Mouse (Mus musculus): ENCODE measurements at regions not wholly inside any gene's neighbourhood (a gene's known extent, or its start where the extent isn't known, plus 50 kb on each side); places are given as distances from the start of the nearest gene placed in this dataset.

DNA sequence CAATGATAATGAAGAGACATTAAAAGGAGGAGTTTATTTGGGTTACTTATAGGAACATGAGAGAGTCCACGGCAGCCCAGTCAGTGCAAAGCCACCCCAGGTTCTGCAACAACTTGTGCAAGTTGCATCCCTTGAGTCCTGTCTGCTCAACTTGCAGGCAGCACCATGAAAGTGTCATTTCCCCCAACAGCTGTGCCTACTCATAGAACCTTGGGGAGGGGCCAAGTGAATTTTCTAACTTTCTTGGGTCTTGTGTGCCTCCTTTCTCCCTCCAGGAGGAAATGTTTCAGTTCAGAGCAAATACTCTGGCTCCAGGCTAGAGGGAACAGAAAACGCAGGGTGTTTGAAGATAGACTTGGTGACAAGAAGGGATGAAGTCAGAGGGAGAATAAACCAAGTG, 204.5 kb upstream of the Mocs1 start:
- no peaks in the 10 kb centered on the region for H3K36me3 ChIP-seq (ENCODE audit: control insufficient read depth, insufficient read depth, low read length)
- WGBS, result 90% methylated on average over 2 of the region's 2 CpGs
- no peaks in the 10 kb centered on the region for H3K9me3 ChIP-seq (ENCODE audit: control insufficient read depth, low read length)
- H3K4me3 ChIP-seq (ENCODE audit: low read depth, low read length), result no peak overlapping the region
- no peak overlapping the region for H3K9ac ChIP-seq (ENCODE audit: low read length)
- DNase-seq (ENCODE audit: low spot score) (no peak), ATAC-seq (ENCODE audit: insufficient number of reproducible peaks, low FRiP score, low TSS enrichment, low read depth) (no peak)
- H3K4me1 ChIP-seq (ENCODE audit: control insufficient read depth, insufficient read depth, low read length), result no peaks in the 10 kb centered on the region
- no peak overlapping the region for H3K27ac ChIP-seq (replicated peaks; ENCODE audit: low read depth, low read length)
- H3K4me2 ChIP-seq (ENCODE audit: low read depth, severe bottlenecking), result no peak overlapping the region
- H3K27me3 ChIP-seq (ENCODE audit: control insufficient read depth, insufficient read depth, low read length), result no peaks in the 10 kb centered on the region

DNA sequence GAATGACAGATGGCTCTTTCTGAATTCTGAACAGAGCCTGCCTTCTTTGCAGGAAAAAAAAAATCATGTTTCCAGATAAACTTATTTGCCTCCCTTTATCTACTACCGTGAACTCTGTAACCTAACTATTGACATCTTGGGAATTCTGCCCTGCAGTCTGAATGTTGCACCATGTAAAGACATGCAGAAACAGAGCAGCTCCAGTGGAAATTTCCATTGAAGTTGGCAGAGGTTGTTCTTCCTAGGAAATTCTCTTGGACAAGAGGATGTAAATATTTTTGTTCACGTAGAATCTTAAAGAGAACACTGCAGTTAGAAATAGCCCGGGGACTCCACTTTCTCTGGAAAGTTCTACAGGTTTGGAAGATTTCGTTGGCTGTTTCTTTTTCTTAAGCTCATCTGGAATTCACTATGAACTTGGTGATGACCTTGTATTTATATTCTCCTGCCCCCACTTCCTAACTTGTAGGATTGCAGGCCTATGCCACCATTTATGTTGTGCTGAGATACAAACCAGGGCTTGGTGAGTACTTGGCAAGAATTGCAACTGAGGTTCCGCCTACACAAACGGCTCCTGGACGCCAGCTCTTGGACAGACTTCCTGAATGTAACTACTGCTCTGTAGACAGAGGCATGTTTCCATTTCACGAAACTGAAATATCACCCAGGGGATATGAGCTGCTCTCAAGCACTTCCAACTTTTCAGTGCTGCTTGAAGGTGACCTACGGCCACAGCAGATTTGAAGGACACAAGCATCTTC, 202.7 kb upstream of the Mocs1 start:
- Histone ChIP-seq H3K27me3 (ENCODE audit: control insufficient read depth, insufficient read depth, low read length) (no peaks in the 10 kb centered on the region), H3K9ac (ENCODE audit: low read length) (no peak overlapping the region), H3K4me1 (ENCODE audit: control insufficient read depth, insufficient read depth, low read length) (no peaks in the 10 kb centered on the region), H3K4me2 (ENCODE audit: low read depth, severe bottlenecking) (no peak overlapping the region), H3K4me3 (ENCODE audit: low read depth, low read length) (no peak overlapping the region), H3K9me3 (ENCODE audit: control insufficient read depth, low read length) (no peaks in the 10 kb centered on the region), H3K27ac (replicated peaks; ENCODE audit: low read depth, low read length) (no peak overlapping the region), H3K36me3 (ENCODE audit: control insufficient read depth, insufficient read depth, low read length) (no peaks in the 10 kb centered on the region)
- WGBS, result 88% methylated on average over 9 of the region's 9 CpGs
- ATAC-seq (ENCODE audit: insufficient number of reproducible peaks, low FRiP score, low TSS enrichment, low read depth), result no peak
- DNase-seq (ENCODE audit: low spot score), result no peak

DNA sequence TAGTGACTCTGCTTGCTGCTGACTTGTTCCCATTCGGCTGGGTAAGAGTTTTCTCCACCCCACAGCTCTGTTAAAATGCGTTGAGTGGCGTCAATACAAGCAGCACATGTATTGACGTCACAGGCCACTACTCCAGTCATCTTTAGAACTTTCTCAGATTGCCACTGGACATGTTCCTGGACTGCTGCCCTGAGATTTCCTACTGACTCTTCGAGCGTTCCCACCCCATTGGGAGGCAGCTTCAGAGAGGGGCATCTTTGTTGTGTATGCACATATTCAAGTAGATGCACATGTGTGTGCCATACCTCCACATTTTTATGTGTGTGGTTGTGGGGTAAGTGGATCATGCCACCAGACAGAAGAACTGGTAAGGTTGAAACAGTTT, 202.2 kb upstream of the Mocs1 start:
- DNase-seq (ENCODE audit: low spot score), result no peak
- Histone ChIP-seq H3K9ac (ENCODE audit: low read length) (no peak overlapping the region), H3K27me3 (ENCODE audit: control insufficient read depth, insufficient read depth, low read length) (no peaks in the 10 kb centered on the region), H3K4me1 (ENCODE audit: control insufficient read depth, insufficient read depth, low read length) (no peaks in the 10 kb centered on the region), H3K4me3 (ENCODE audit: low read depth, low read length) (no peak overlapping the region), H3K36me3 (ENCODE audit: control insufficient read depth, insufficient read depth, low read length) (no peaks in the 10 kb centered on the region), H3K9me3 (ENCODE audit: control insufficient read depth, low read length) (no peaks in the 10 kb centered on the region), H3K4me2 (ENCODE audit: low read depth, severe bottlenecking) (no peak overlapping the region), H3K27ac (replicated peaks; ENCODE audit: low read depth, low read length) (no peak overlapping the region)
- ATAC-seq (ENCODE audit: insufficient number of reproducible peaks, low FRiP score, low TSS enrichment, low read depth), result no peak
- WGBS, result 86% methylated on average over 6 of the region's 6 CpGs

DNA sequence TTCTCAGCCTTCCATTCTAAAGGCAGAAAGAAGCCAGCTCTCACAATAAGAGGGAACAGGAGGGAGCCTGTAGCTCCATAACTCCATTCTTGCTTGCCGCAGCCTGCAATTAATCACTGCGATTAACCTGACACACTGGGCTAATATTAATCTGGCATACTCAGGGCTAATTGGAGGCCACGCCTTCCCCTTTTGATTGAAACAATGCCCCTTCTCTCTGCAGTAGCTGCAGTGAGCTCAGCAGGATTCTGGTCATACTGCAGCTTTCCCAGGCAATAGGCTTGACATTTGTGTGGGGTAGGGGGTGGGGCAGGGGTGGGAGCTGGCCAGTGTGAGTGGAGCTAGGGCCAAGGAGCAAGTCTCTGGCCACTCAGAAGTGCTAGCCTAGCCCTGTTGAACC, 196.9 kb upstream of the Mocs1 start:
- ATAC-seq (ENCODE audit: insufficient number of reproducible peaks, low FRiP score, low TSS enrichment, low read depth), result no peak
- peak; percentile 46 for DNase-seq (ENCODE audit: low spot score)
- 21% methylated on average over 3 of the region's 3 CpGs for WGBS
- peaks cover 5% of the 10 kb centered on the region; the same call in 1 of the 2 replicates for H3K4me1 ChIP-seq (ENCODE audit: control insufficient read depth, insufficient read depth, low read length)
- no peak overlapping the region for H3K4me3 ChIP-seq (ENCODE audit: low read depth, low read length)
- H3K27me3 ChIP-seq (ENCODE audit: control insufficient read depth, insufficient read depth, low read length), result no peaks in the 10 kb centered on the region
- no peak overlapping the region for H3K4me2 ChIP-seq (ENCODE audit: low read depth, severe bottlenecking)
- no peaks in the 10 kb centered on the region for H3K9me3 ChIP-seq (ENCODE audit: control insufficient read depth, low read length)
- no peak overlapping the region for H3K27ac ChIP-seq (replicated peaks; ENCODE audit: low read depth, low read length)
- H3K9ac ChIP-seq (ENCODE audit: low read length), result no peak overlapping the region
- H3K36me3 ChIP-seq (ENCODE audit: control insufficient read depth, insufficient read depth, low read length), result no peaks in the 10 kb centered on the region

DNA sequence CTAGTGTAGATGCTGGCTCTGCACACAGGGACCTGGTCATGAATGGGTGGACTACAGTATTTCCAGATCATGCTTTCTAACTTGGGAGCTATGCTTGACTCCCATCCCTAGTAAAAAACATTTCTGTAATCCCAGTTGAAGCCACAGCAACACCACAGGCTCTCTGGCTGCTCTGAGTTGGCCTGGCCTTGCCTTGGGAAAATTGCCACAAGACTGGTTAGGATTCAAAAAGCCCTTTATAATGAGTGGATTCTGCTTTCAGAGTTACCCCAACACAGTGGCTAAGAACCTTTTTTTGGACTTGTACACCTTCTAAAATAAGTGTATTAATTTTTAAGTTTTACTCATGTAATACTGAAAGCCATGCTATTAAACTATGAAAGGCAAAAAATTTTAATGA, 188.1 kb upstream of the Mocs1 start:
- Histone ChIP-seq H3K27ac (replicated peaks; ENCODE audit: low read depth, low read length) (no peak overlapping the region), H3K4me1 (ENCODE audit: control insufficient read depth, insufficient read depth, low read length) (no peaks in the 10 kb centered on the region), H3K36me3 (ENCODE audit: control insufficient read depth, insufficient read depth, low read length) (no peaks in the 10 kb centered on the region), H3K4me2 (ENCODE audit: low read depth, severe bottlenecking) (no peak overlapping the region), H3K27me3 (ENCODE audit: control insufficient read depth, insufficient read depth, low read length) (no peaks in the 10 kb centered on the region), H3K9ac (ENCODE audit: low read length) (no peak overlapping the region), H3K9me3 (ENCODE audit: control insufficient read depth, low read length) (no peaks in the 10 kb centered on the region), H3K4me3 (ENCODE audit: low read depth, low read length) (no peak overlapping the region)
- DNase-seq (ENCODE audit: low spot score) (no peak), ATAC-seq (ENCODE audit: insufficient number of reproducible peaks, low FRiP score, low TSS enrichment, low read depth) (no peak)

DNA sequence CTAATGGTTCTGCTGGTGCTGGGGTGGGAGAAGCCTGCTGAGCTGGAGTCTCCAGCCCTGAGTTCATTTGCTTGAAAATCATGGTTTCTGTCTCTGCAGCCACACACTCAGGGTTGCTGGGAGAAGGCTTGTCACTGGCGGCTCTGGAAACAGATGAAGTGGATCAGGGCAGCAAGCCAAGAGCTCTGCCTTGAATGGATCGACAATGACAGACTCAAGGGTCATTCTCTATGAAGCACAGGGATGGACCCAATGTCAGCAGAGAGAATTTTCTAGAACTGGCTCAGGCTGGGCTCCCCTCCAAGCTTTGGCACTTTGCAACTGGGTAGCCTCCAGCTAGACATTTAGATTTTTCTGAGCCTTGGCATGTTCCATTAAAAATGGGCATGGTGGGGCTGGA, 184.7 kb upstream of the Mocs1 start:
- ATAC-seq (ENCODE audit: insufficient number of reproducible peaks, low FRiP score, low TSS enrichment, low read depth) (no peak), DNase-seq (ENCODE audit: low spot score) (no peak)
- Histone ChIP-seq H3K4me1 (ENCODE audit: control insufficient read depth, insufficient read depth, low read length) (peaks cover 11% of the 10 kb centered on the region; the same call in 1 of the 2 replicates), H3K4me2 (ENCODE audit: low read depth, severe bottlenecking) (no peak overlapping the region), H3K4me3 (ENCODE audit: low read depth, low read length) (no peak overlapping the region), H3K27ac (replicated peaks; ENCODE audit: low read depth, low read length) (no peak overlapping the region), H3K27me3 (ENCODE audit: control insufficient read depth, insufficient read depth, low read length) (no peaks in the 10 kb centered on the region), H3K9me3 (ENCODE audit: control insufficient read depth, low read length) (no peaks in the 10 kb centered on the region), H3K36me3 (ENCODE audit: control insufficient read depth, insufficient read depth, low read length) (no peaks in the 10 kb centered on the region), H3K9ac (ENCODE audit: low read length) (no peak overlapping the region)
- WGBS, result 88% methylated on average over 2 of the region's 2 CpGs

DNA sequence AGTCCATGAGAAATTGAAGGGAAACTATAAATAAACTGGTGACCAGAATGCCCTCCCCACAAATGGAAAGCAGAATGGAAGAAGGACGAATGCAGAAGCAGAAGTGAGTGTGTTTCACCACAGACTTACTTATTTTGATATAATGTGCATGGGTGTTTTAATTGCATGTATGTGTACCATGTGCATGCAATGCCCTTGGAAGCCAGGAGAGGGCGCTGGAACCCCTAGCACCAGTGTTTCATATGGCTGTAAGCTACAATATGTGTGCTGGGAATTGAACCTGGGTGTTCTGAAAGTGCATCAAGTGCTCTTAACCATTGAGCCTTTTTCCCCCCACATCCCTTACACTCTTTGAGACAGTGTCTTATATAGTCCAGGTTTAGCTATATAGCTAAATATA, 183.1 kb upstream of the Mocs1 start:
- H3K27ac ChIP-seq (replicated peaks; ENCODE audit: low read depth, low read length), result no peak overlapping the region
- DNase-seq (ENCODE audit: low spot score) (no peak), ATAC-seq (ENCODE audit: insufficient number of reproducible peaks, low FRiP score, low TSS enrichment, low read depth) (no peak)
- no peak overlapping the region for H3K4me2 ChIP-seq (ENCODE audit: low read depth, severe bottlenecking)
- no peak overlapping the region for H3K9ac ChIP-seq (ENCODE audit: low read length)
- 62% methylated on average over 2 of the region's 2 CpGs for WGBS
- no peak overlapping the region for H3K4me3 ChIP-seq (ENCODE audit: low read depth, low read length)
- no peaks in the 10 kb centered on the region for H3K27me3 ChIP-seq (ENCODE audit: control insufficient read depth, insufficient read depth, low read length)
- H3K4me1 ChIP-seq (ENCODE audit: control insufficient read depth, insufficient read depth, low read length), result peaks cover 15% of the 10 kb centered on the region; the same call in 1 of the 2 replicates
- no peaks in the 10 kb centered on the region for H3K9me3 ChIP-seq (ENCODE audit: control insufficient read depth, low read length)
- H3K36me3 ChIP-seq (ENCODE audit: control insufficient read depth, insufficient read depth, low read length), result no peaks in the 10 kb centered on the region

DNA sequence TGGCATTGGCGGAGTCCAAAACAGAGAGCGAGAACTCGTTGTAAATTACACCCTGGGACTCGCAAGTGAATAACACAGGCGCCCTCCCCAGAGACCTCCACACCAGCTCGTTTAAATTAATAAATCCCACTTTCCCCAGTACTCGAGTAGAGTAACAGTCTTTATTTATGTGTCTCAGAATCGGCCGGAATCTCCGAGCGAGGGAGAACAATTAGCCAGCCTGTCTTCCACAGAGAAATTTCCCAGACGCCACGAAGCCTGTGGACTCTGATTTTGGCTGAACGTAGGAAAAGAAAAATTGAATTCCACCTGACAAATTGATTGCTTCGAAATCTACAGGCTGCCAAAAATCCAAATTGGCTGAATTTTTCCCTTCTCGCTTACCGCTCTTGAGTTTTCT, 180.9 kb upstream of the Mocs1 start:
- peak; percentile 56 for DNase-seq (ENCODE audit: low spot score)
- H3K27ac ChIP-seq (replicated peaks; ENCODE audit: low read depth, low read length), result no peak overlapping the region
- no peak overlapping the region for H3K4me2 ChIP-seq (ENCODE audit: low read depth, severe bottlenecking)

More for the DNA sequence above, 180.9 kb upstream of the Mocs1 start:
- 36% methylated on average over 17 of the region's 17 CpGs for WGBS
- H3K9me3 ChIP-seq (ENCODE audit: control insufficient read depth, low read length), result no peaks in the 10 kb centered on the region
- no peaks in the 10 kb centered on the region for H3K27me3 ChIP-seq (ENCODE audit: control insufficient read depth, insufficient read depth, low read length)
- H3K4me1 ChIP-seq (ENCODE audit: control insufficient read depth, insufficient read depth, low read length), result peaks cover 15% of the 10 kb centered on the region; the same call in 1 of the 2 replicates
- no peak overlapping the region for H3K4me3 ChIP-seq (ENCODE audit: low read depth, low read length)
- peak; percentile 78 for ATAC-seq (ENCODE audit: insufficient number of reproducible peaks, low FRiP score, low TSS enrichment, low read depth)
- H3K36me3 ChIP-seq (ENCODE audit: control insufficient read depth, insufficient read depth, low read length), result no peaks in the 10 kb centered on the region
- H3K9ac ChIP-seq (ENCODE audit: low read length), result no peak overlapping the region
